Mouse (Mus musculus) lung, adult 2 months (tissue): ENCODE results near the gene Snx33.

ENCODE experiments used
- CTCF ChIP-seq: fragments of 200-500 bp; IDR thresholded peaks from 2 replicates; pipeline ENCODE4 v1.5.1; 2011; ENCODE audit warnings: mild to moderate bottlenecking, low read length, control low read depth; ENCODE audit not compliant: insufficient read depth
- POLR2A ChIP-seq: fragments of 200-500 bp; IDR thresholded peaks from 2 replicates; pipeline ENCODE4 v1.6.1; 2011; ENCODE audit warnings: low read depth, mild to moderate bottlenecking, control low read depth, low read length, borderline replicate concordance; ENCODE audit errors: extremely low read depth

DNA sequence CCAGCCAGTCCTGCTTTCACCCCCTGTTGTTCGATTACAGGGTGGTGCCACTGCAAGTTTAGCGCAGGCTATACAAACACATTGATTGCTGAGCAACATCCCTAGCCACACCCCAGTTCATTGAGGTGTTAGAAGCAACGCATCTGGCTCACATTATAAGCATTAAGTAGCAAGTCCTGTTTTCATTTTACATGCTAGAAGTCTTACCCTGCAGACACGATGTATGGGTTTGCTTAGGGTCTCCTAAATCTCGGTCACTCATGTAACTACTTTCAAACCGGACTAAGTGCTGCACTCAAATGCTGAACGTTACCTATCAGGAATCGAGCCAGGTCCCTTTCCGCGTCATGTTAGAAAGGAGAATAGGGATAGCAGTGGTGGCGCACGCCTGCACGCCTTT lies 21.6 kb upstream of the Snx33 start:
- TF ChIP-seq CTCF (no peak), POLR2A (no peak)
